Mouse (Mus musculus) liver, embryonic 16.5 days (tissue): Measurements from ENCODE around the gene Ctdspl2. TPM values are rescaled to one million over a fixed set of nuclear protein-coding genes. Genes with fewer than 3 reads are reported as not detected.

Source experiments
- ATAC-seq: fragments of 200-750 bp; cut with Nextera tagmentation; 2 replicates; pipeline ENCODE4 v1.8.0; 2017; ENCODE audit warnings: low read depth, mild to moderate bottlenecking, moderate number of reproducible peaks, moderate library complexity
- H3K27ac ChIP-seq: fragments of 300-500 bp; sonication (generic); 2 replicates; pipeline ENCODE4 v1.5.1; 2014; ENCODE audit warnings: mild to moderate bottlenecking, low read length
- H3K27me3 ChIP-seq: fragments of 300-500 bp; sonication (generic); 2 replicates; pipeline ENCODE4 v1.6.1; 2014; ENCODE audit warnings: low read depth, low read length, mixed read lengths; ENCODE audit not compliant: control insufficient read depth, insufficient read depth
- H3K36me3 ChIP-seq: fragments of 300-500 bp; sonication (generic); 2 replicates; pipeline ENCODE4 v1.6.1; 2014; ENCODE audit warnings: mild to moderate bottlenecking; ENCODE audit not compliant: control insufficient read depth, insufficient read depth
- H3K4me1 ChIP-seq: fragments of 300-500 bp; sonication (generic); 2 replicates; pipeline ENCODE4 v1.6.1; 2014; ENCODE audit warnings: low read depth, low read length, mixed read lengths; ENCODE audit not compliant: control insufficient read depth
- H3K4me2 ChIP-seq: fragments of 300-500 bp; sonication (generic); 2 replicates; pipeline ENCODE4 v1.6.1; 2014; ENCODE audit warnings: low read depth, low read length, mixed read lengths
- H3K4me3 ChIP-seq: fragments of 300-500 bp; sonication (generic); 2 replicates; pipeline ENCODE4 v1.5.1; 2014; ENCODE audit warnings: low read depth, mild to moderate bottlenecking, low read length
- H3K9ac ChIP-seq: fragments of 300-500 bp; sonication (generic); 2 replicates; pipeline ENCODE4 v1.6.1; 2014; ENCODE audit warnings: low read depth, low read length
- H3K9me3 ChIP-seq: fragments of 300-500 bp; sonication (generic); replicated peaks from 2 replicates; pipeline ENCODE4 v1.6.1; 2016; ENCODE audit warnings: low read length; ENCODE audit not compliant: control insufficient read depth
- WGBS: fragments of 180-500 bp; shearing (Covaris S2); extraction: QIAGEN DNeasy Blood & Tissue Kit; methylation state at CpG from one replicate; pipeline ENCODE4 v1.1.7; 2014; ENCODE audit not compliant: insufficient replicate concordance; 5-methylcytosine and 5-hydroxymethylcytosine counted together
- microRNA-seq: library from miRNA; unstranded; fragments of <30 nt; microRNA quantifications from one replicate; pipeline ENCODE4, GENCODE M21; 2016
- polyA plus RNA-seq: library from polyadenylated mRNA; unstranded; fragments of >200 nt; fragmentation: Nextera tagmentation; extraction: Ambion mirVana; gene quantifications from 2 replicates; pipeline ENCODE4 v1.2.1, GENCODE M21; 2015

Gene Ctdspl2
- polyA plus RNA-seq, 1 experiment from 2014 or later, result 16.9 TPM

DNA sequence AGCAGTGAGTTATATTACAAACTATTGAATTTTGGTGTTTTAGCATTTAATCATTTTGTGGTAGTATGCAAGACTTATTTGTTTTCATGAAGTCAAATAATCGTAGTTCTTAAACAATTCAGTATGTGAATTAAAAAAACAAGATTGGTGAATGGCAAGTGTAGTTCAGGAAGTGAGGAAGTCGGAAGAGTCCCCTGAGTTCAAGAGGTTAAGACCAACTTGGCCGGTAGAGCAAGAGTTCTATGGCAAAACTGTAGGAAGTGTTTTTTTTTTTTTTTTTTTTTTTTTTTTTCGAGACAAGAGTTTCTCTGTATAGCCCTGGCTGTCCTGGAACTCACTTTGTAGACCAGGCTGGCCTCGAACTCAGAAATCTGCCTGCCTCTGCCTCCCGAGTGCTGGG, 76.2 kb downstream of the Ctdspl2 start:
- Histone ChIP-seq H3K9me3 (no peaks in the 10 kb centered on the region), H3K27me3 (no peaks in the 10 kb centered on the region), H3K36me3 (peaks cover 7% of the 10 kb centered on the region), H3K4me3 (no peak overlapping the region), H3K4me1 (peaks cover 31% of the 10 kb centered on the region), H3K4me2 (no peak overlapping the region), H3K9ac (no peak overlapping the region), H3K27ac (no peak overlapping the region)
- WGBS, result 65% methylated on average over 5 of the region's 6 CpGs
- ATAC-seq, result no peak

- Histone ChIP-seq H3K9ac (no peak overlapping the region), H3K36me3 (peaks cover 16% of the 10 kb centered on the region), H3K27ac (peak overlapping the region; percentile 53), H3K27me3 (no peaks in the 10 kb centered on the region), H3K9me3 (no peaks in the 10 kb centered on the region), H3K4me2 (peak overlapping the region; percentile 22), H3K4me1 (peaks cover 24% of the 10 kb centered on the region), H3K4me3 (peak overlapping the region; percentile 15; the same call in 1 of the 2 replicates)
- ATAC-seq, result peak; percentile 82
- 33% methylated on average over 3 of the region's 3 CpGs for WGBS
Measured at GRCm38 (mm10) chr2:122036064-122036463, 80.3 kb downstream of the Ctdspl2 start.

DNA sequence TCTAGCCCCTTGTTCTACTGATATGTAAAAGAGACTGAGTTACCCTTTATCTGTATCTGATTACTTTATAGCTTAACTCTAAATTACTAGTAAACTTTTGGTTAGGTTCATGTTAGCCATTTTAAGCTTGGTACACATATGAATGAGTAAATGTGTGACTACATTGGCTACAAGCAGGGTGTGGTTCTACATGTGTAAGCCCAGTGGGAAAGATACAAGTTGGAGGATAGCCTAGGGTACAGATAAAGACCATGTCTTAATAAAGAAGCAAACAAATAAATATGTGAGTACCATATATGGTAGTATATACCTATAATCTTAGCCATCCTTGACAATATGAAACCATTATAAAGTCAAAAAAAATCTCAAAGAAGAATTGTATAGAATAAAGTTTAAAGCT, 88.1 kb downstream of the Ctdspl2 start:
- H3K27ac ChIP-seq, result no peak overlapping the region
- H3K36me3 ChIP-seq, result peaks cover 19% of the 10 kb centered on the region
- no peaks in the 10 kb centered on the region for H3K27me3 ChIP-seq
- H3K4me1 ChIP-seq, result no peaks in the 10 kb centered on the region; the same call in 1 of the 2 replicates
- no peaks in the 10 kb centered on the region for H3K9me3 ChIP-seq
- ATAC-seq, result peak; percentile 32; the same call in 1 of the 2 replicates
- H3K9ac ChIP-seq, result no peak overlapping the region
- H3K4me3 ChIP-seq, result no peak overlapping the region
- H3K4me2 ChIP-seq, result no peak overlapping the region

DNA sequence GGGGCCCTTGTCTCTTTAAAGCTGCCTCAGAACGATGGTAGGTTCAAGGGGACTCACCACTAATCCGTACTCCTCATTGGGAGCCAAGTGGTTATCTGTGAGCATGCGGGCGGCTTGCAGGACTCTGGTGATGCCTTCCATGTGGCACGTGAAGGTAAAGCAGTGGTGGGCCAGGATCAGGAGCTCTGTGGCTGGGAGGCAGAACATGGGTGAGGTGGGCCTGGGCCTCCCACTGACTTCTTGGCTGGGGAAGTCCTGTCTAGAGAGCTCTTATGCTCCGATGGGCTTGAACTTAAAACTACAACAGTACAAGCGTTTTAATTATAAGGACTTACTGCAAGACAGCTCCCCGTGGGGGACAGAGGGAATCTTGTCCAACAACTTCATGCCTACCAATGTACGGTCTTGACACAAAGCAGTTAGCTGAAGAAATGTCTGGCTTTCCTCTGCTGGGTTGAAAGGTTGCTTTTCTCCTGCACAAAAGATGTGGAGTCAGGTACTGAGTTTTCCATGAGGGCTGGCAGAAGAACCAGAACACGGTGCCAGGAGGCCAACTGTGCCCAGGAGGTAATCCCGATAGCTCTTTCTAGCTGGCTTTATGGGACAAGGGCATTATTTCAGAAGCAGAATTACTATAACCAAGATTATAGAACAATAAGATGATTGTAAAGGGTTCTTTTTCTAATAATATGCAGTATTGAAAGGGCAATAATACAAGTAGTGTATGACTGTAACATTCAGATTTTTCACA, 103.7 kb downstream of the Ctdspl2 start:
- H3K27me3 ChIP-seq, result no peaks in the 10 kb centered on the region
- no peaks in the 10 kb centered on the region for H3K9me3 ChIP-seq
- H3K4me3 ChIP-seq, result no peak overlapping the region
- ATAC-seq, result no peak
- no peaks in the 10 kb centered on the region for H3K4me1 ChIP-seq
- H3K4me2 ChIP-seq, result no peak overlapping the region
- no peak overlapping the region for H3K27ac ChIP-seq
- no peak overlapping the region for H3K9ac ChIP-seq
- peaks cover 11% of the 10 kb centered on the region; the same call in 1 of the 2 replicates for H3K36me3 ChIP-seq
- 73% methylated on average over 11 of the region's 11 CpGs for WGBS

Small RNA genes lying within 50 kb of the gene (microRNA-seq; reads per million reads assigned to microRNA genes)
- 0.74 reads per million for gene Gm47314

Other genes starting within 250 kb of the Ctdspl2 start
- gene Frmd5, start 148.9 kb upstream of the Ctdspl2 start, polyA plus RNA-seq, result 0.12 and 0.18 TPM in 2 replicates
- gene Casc4, start 89.0 kb upstream of the Ctdspl2 start, polyA plus RNA-seq, result 2.8 and 3.5 TPM in 2 replicates
- gene Mageb3, start 91 bp downstream of the Ctdspl2 start, polyA plus RNA-seq, result 0.05 TPM in 1 of 2 replicates, not detected in the other
- 7.4 and 7.8 TPM in 2 replicates for gene Eif3j1, start 72.5 kb downstream of the Ctdspl2 start, polyA plus RNA-seq
- 3.2 and 3.5 TPM in 2 replicates for gene Spg11, start 162.4 kb downstream of the Ctdspl2 start, polyA plus RNA-seq
- 426 and 495 TPM in 2 replicates for gene B2m, start 191.7 kb downstream of the Ctdspl2 start, polyA plus RNA-seq
- 0.05 and 0.07 TPM in 2 replicates for gene Trim69, start 204.7 kb downstream of the Ctdspl2 start, polyA plus RNA-seq
- 0.04 and 0.07 TPM in 2 replicates for gene Patl2, start 230.2 kb downstream of the Ctdspl2 start, polyA plus RNA-seq
- not detected in 2 replicates for gene Terb2, start 230.3 kb downstream of the Ctdspl2 start, polyA plus RNA-seq